Mouse (Mus musculus): Measurements from ENCODE around the gene Nlrc3.
A peak's percentile ranks its signal among the peaks of the same experiment; 100 is the strongest.
"Not testable (repeated sequence)": the region's sequence is repeated elsewhere in the genome, so short reads cannot be mapped to it uniquely, and the experiment has no call there.

The Nlrc3 gene

GRCm38 (mm10) chr16:3976251-3976671 lies at the start of gene Nlrc3:
Gene Nlrc3, minus strand, starts transcription at chr16:3976632.
- peak; percentile 77 for DNase-seq

GRCm38 (mm10) chr16:4022719-4023118 lies 46.3 kb upstream of the Nlrc3 start:
- DNase-seq: no peak

DNA sequence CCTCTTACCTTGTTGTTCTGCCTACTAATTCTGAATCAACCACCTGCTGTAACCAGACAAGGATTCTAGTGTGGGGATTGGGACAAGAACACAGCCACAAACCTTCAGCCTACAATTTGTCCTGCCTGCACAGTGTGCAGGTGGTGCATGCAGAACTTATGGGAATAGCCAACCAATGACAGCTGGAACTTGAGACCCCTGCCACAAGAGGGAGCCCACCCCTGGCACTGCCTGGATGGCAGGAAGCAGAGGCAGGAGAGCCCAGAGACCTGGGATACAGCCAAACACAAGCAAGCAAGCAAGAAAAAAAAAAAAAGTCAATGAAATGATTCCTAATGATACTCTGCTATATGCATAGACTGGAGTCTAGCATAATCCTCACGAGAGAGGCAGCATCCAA lies 44.8 kb upstream of the Nlrc3 start:
- no peak for DNase-seq

GRCm38 (mm10) chr16:4017466-4017865 lies 41.0 kb upstream of the Nlrc3 start:
- DNase-seq: not testable (repeated sequence)

- not testable (repeated sequence) for DNase-seq
Observed at GRCm38 (mm10) chr16:4016786-4017185, 40.4 kb upstream of the Nlrc3 start.

- DNase-seq: no peak
Observed at GRCm38 (mm10) chr16:4014040-4014668, 37.7 kb upstream of the Nlrc3 start.

- DNase-seq: no peak
Observed at GRCm38 (mm10) chr16:4012882-4013570, 36.6 kb upstream of the Nlrc3 start.

DNA sequence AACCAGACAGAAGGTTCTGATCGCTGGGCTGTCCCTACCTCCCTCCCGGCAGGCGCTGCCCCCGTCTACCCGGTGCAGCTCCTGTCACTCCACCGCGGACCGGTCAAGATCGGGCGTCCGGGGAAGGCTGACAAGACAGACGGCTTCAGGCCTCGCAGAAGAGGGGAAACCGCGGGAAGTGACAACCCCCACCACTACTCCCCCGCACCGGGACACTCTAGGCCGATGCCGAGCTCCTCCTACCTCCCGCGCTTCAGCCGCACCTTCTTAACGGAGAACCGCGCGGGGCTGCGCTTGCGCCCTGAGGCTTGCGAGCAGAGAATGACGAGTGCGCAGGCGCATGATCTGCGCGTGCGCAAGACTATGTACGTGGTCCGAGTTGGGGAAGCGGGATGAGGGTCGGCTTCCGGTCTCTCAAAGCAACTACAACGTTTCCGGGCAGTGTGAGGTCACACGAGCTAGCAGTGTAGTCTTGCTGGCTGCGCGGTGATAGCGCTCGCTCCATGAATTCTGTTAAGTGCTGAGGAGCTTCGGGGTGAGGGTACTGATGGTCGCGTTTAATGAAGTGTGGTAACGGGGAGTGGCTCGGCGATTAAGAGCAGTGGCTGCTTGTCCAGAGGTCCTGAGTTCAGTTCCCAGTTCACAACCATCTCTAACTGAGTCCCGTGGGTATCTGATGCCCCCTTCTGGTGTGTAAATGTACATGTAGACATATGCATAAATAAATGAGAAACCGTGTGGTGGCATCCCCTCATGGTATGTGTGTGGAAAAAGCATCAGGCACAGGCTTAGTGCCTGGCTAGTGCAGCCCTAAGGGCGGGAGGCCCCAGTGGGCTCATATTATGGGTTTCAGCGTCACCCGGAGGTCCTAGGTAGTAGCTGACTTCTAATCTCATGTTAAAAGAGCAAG lies 27.3 kb upstream of the Nlrc3 start, which contains the start of gene Slx4:
Slx4 (minus strand) TSS at position 282 of the 910 bp plus-strand sequence.
- DNase-seq: peak; percentile 96

DNA sequence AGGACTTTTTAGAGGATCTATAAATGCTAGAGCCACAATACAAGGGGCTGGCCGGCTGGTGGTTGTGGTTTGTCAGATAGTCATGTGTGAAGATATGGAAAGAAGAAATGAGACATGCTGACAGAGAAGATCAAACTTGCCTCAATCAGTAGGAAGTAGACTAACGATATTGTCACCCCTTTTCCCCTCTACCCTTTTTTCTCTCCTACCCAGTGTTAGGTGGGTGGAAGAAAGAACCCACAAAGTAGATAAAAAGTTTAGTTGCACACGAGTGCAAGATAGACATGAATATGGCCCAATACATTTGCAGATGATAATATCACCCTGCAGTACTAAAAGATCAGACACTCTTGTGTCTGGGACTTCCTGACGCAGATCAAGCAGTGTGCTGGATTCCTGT lies 12.0 kb upstream of the Nlrc3 start:
- no peak for DNase-seq

- no peak for DNase-seq
Observed at GRCm38 (mm10) chr16:3983146-3983700, 6.8 kb upstream of the Nlrc3 start.

DNA sequence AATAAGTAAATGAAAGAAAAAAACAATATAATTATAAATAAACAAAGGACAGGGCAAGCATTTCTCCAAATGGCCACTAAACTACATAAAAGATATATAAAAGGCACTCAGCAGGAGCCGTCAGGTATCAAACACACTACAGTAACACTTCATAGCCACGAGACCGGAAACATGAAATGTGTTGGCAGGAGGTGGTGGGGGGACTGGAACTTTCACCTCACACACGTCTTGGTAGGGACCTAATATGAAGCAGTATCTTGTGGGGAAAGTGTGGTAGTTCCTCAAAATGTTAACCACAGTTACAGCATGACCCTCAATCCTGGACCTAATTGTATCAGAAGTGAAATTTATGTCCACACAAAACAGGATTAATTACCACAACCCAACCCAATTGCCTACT lies 5.7 kb upstream of the Nlrc3 start:
- peak; percentile 16 for DNase-seq

- DNase-seq: no peak
Observed at GRCm38 (mm10) chr16:3976712-3977111, 280 bp upstream of the Nlrc3 start.

DNA sequence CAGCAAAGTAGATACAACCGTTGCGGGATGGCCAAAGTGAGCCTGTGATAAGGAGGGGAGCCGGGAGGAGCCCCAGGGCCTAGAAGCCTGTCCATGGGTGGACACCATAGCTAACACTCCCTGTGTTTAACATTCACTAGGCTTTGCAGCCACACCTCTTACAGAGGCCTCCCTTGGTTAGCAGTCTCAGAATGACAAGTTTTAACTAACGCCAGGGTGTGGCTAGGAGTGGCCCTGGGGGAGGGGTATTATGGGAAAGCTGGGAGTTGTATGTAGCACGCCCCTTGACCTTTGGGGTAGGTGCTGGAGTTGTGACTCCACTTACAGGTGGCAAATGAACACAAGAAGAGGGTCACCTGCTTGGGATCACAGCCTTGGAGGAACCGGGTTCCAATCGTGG lies 774 bp downstream of the Nlrc3 start:
- DNase-seq: peak; percentile 8

- DNase-seq: not testable (repeated sequence)
Observed at GRCm38 (mm10) chr16:3974456-3974855, 2.0 kb downstream of the Nlrc3 start.

GRCm38 (mm10) chr16:3965534-3965933 lies 10.9 kb downstream of the Nlrc3 start:
- DNase-seq: no peak

GRCm38 (mm10) chr16:3964990-3965389 lies 11.4 kb downstream of the Nlrc3 start:
- no peak for DNase-seq

DNA sequence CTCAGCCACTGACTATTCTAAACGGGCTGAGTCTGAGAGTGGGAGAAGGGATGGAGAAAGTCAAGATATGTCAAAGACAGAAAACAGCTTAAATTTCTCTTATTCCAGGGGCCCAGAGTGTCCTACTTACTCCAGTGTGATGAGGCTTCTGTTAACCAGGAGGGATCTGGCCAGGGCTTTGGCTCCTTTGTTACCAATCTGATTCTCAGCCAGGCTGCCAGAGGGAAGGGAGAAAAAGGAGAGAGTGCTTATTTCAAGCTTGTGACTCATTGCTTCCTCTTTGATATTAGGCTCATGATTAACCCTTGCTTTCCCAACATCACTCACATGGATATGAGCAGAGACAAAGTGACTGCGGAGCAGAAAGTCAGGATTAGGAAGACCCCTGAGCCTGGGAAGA lies 17.2 kb downstream of the Nlrc3 start:
- DNase-seq: no peak

DNA sequence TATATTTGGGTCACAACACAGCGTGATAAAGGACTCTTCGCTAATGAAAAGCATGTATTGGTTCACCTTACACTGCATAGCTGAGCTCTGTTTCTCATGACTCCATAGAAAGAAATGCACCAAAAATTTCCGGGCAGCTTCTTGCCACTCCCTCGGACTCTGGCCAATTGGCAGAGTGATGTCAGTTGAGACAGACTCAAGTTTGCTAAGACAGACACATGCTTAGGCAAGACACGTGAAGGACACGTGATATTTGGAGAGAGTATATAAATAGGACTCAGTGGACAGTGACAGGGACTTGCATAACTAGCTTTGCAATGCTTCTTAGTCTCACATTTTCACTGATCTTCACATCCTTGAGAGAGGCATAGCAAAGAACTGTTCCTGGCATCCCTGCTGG lies 20.1 kb downstream of the Nlrc3 start:
- DNase-seq: no peak

DNA sequence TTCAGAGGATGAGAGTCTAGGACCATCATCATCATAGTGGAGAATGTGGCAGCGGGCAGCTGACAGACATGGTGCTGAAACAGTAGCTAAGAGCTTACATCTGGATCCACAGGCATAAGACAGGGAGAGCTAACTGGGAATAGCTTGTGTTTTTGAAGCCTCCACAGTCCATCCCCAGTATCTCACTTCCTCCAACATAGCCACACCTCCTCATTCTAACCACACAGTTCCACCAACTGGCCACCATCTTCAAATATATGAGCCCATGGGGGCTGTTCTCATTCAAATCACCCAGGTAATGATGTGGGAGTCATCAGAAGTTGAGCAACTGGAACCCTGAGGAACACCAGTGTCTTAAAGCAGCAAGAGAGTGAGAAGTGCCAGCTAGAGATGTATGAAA lies 25.3 kb downstream of the Nlrc3 start:
- no peak for DNase-seq

- DNase-seq: no peak
Observed at GRCm38 (mm10) chr16:3934701-3935100, 41.7 kb downstream of the Nlrc3 start.

DNA sequence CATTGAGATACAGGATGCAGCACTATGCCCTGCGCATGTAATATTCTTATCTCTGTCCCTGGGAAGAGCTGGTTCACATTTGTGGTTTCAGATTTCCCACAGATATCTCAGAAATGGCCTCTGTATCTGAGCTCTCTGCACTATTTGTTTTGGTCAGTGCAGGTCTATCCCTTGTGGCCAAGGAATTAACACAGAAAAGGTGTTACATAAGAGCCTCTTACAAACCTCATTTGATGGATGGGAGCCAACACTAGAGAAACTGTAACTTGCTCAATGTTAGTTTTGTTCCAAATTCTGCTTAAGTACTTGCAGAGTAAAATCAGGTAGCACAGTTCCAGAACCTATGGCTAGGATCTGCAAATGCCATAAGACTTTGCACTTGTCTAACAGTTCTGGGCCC lies 42.3 kb downstream of the Nlrc3 start:
- DNase-seq: no peak

DNA sequence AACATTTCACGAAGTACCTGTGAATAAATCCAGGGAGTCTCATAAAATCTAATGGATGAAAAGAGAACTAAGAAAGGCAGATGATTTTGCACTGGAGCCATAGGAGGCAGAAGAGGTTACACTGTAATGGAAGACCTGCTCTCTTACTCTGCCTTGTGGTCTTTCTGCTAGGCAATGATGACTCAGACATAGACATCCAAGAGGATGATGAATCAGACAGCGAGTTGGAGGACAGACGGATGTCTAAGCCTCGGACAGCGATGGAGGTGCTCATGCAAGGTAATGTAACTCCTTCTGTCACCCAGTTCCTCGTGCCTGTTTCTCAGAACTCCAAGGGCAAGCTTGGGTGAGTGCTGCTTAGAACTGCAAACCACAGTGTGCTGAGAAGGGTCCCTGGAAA lies 42.9 kb downstream of the Nlrc3 start:
- no peak for DNase-seq

- DNase-seq: no peak
Observed at GRCm38 (mm10) chr16:3929151-3929550, 47.3 kb downstream of the Nlrc3 start.
